Mouse (Mus musculus) lung, postnatal 4 days (tissue): ENCODE data around the gene AL607142.1.

Experiments
- DNase-seq, 2 experiments: peaks; one replicate each; pipeline ENCODE4 v3.0.0; 2021

AL607142.1 gene

DNA sequence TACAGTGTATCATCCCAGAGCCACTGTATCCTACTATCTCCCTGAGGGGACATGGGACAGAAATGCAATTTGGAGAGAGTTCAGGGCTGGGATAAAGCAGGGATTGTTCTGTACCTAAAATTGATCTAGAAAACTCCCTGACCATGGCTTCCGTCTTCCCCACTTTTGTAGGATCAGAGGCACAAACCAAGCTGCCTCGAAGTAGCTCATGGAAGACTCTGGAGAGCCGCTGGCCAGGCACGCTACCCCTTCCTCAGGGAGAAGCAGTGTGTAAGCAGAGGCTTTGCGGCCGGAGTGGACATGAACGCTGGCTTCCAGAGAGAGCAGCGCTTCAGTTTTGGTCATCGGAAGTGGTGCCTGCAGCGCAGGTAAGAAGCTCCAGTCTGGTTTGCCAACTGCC is at the start of gene AL607142.1:
AL607142.1 (plus strand) TSS at position 301 of the 400 bp plus-strand sequence.
- DNase-seq: peak in 1 of 2 experiments; percentile 6

DNA sequence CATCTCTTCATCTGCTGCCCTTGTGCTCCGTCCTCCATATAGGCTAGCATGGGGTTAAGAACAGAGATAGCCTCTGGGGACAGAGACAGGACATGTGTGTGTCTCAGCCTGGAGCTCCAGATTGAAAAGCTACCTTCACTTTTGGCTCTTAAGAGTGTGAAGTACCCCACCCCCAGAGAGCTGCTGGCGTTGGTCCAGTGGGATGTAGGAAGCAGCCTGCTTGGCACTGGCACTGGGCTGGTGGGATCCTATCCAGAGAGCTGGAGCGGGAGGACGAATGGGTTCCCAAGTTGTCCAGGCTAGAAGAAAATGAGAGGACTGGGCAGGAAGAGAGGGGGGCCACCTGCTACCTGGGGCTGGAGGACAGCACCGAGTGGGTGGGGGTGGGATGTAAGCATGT is 46.4 kb upstream of the AL607142.1 start:
- no peak for DNase-seq

DNA sequence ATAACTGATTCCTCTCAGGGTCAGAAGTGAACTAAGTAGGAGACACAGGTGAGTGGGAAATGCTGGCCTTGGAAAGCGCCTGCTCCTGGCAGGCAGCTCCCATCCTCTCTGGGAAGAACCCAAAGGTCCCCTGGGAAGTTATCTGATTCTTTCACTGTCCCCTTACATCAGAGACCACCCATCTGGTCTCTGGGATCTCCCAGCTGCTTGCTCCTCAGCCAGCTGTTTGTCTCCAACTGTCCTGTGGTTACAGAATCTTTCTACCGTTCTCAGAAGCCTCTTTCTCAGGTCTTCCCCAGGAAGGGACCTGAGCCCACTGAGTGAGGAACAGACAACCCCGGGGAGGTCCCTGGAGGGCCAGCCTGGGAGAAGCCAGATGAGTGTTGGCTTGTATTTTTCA is 42.4 kb upstream of the AL607142.1 start:
- DNase-seq: no peak

DNA sequence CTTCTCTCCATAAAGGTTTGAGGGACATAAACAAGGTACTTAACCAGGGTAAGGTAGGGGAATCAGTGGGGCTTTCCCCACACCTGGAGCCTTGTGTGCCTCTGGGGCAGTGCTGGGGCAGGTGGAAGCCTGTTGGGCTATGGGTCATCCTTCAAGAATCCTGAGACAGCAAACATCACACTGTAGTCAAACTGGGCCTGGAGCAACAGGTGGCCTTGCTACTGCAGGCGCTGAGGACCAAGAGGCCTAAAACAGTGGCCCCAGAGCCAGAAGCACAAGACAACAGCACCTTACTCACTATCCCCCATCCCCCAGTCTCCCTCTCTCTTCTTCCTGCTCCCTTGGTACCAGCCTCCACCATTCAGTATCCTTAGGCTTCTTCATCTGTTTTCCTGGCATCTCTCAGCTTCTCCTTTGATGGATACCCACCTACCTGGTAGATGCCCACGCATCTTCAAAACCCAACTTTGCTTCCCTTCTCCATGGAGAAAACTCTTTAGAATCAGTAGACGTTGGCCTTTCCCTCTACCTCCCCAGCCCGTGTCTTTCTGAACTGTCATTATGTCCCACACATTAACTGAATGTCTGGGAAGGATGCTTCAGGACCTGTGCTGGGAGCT is 41.5 kb upstream of the AL607142.1 start:
- DNase-seq: no peak

DNA sequence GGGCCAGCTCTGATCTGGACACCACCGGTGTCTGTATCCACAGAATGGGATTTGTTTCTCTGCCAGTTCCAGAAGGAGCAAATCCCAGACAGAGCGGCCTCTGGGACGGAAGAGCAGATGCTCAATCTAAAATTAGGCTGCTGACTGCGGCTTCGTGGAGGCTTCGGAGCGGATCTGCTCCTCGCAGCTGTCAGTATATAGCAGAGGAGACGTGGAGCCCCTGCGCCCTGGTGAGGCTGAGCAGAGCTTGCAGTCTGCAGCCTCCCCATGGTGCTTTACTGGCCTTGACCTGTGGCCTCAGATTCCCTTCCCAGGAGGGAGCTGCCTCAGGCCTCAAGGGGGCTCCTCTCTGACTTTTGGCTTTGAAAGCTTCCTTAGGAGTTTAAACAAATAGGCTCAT is 40.7 kb upstream of the AL607142.1 start:
- DNase-seq: peak in 1 of 2 experiments; percentile 76

DNA sequence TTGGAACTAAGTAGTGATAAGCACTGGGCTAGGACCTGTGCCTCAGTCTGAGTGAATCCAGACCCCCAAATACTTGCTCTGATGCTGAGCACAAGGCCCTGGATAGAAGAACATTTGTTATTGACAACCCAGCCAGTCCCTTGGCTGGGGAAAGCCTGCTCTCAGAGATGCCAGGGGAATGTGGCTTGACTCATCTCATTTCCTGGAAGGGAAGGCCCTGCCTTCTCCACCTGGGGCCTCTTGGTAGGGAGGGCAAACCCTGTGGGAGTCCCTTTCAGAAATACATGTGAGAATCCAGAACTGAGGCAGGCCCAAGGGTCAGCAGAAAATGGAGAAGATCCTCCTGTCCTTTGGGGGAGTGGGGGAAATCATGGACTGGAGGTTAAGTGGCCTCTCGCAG is 37.1 kb upstream of the AL607142.1 start:
- DNase-seq: no peak

DNA sequence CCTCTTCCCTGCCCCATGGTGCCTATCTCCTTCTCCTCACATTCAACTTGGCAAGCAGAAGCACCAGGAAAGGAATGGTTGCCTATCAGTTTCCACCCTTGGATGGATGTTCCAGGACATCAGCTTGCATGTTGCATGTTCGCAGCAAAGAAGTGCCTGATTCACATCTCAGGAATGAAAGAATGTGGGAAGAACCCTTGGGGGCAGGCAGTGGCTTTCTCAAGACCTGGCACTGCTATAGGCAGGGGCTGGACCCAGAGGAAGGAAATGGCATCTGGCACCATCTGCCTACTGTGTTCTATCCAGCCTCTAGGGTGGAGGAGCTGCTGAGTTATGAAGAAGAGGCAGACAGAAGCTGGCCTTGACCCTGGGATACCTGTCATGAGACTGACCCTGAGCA is 34.9 kb upstream of the AL607142.1 start:
- DNase-seq: no peak

DNA sequence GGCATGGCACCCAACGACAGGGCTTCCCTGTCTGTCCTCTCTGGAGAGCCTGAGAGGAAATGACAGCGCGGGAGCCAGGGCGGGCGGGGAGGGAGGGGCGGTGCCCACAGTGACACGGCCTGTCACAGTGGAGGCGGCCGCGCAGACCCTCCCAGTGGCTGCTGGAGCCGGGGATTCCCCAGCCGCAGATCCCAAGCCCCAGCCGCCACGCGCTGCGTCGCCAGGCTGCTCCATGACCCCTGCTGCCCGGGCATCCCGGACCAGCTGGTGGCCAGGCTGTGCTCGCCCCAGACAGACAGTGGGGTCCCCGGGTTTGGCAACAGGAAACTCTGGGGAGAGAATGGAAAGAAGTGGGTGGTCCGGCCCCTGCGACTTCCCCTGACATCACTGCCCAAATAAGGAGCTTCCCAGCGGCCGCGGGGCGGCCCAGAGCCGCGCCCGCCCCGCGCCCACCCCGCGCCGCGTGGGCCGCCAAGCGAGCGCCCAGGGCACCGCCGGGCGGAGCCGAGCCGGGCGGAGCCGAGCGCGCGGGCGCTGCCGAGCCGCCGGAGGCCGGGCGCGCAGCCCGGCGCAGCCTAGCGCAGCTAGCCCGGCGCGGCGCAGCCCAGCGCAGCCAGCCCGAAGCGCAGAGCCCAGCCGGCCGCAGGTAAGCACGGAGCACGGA is 32.3 kb upstream of the AL607142.1 start:
- DNase-seq: peak; percentile 79 to 87

DNA sequence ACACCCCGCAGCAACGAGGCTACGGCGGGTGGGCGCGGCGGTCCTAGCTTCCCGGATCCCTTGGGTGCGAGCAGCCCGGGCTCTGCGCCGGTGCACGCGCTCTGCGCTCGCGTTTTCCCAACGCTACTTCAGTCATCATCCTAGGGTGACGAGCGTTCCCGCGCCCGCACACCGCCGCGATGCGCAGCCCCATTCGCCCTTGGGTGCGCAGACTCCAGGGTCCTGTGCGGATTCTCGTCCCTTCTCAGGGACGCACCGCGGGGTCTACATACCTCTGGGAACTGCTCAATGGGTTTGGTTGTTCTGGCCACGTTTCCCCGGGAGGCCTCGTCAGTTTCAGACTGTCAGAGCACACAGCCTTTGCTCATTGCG is 31.8 kb upstream of the AL607142.1 start:
- DNase-seq: no peak

DNA sequence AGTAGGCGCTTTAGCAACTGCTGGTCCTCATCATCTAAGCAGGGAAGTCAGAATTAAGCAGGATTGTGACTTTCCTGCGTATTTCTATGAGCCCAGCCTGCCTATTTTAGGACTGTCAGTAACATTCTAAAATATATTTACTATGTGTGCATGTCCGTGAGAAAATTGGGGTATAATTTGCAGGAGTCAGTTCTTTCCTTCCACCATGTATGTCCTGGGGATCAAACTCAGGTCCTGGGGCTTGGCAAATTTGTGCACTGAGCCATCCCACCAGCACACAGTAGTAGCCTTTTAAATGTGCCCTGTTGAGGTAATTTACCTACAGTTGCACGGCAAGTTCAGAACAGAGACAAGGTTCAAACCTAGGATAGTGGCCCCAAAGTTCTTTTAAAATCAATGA is 28.5 kb upstream of the AL607142.1 start:
- DNase-seq: no peak

DNA sequence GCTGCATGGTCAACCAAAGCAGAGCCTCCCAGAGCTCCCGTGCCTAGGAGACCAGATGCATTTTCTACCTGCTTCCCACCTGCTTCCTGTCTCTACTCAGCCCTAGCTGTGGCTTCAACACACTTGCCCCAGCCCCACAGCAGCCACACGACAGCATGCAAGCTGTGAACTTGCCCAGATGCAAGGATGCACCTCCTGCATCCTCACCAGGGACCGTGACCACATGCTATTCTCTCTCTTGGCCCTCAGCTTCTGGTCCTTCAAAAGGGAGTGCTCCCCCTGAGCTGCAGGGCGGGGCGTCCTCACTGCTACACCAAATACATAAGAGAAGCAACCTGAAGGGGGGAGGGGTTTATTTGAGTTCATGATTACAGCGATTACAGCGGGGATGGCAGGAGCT is 27.8 kb upstream of the AL607142.1 start:
- no peak for DNase-seq

DNA sequence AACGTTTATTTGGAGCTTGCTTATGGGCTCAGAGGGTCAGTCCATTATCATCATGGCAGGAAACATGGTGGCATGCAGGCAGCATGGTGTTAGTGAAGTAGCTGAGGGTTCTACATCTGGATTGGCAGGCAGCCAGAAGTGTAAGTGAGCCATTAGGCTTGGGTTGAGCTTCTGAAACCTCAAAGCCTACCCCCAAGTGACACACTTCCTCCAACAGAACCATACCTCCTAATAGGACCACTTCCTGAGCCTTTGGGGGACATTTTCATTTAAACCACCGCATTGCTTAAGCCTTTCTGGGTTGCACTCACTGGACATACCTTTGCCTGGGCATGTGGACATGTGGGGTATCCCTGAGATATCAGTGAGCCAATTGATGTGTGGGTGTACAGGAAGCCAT is 23.3 kb upstream of the AL607142.1 start:
- no peak for DNase-seq

DNA sequence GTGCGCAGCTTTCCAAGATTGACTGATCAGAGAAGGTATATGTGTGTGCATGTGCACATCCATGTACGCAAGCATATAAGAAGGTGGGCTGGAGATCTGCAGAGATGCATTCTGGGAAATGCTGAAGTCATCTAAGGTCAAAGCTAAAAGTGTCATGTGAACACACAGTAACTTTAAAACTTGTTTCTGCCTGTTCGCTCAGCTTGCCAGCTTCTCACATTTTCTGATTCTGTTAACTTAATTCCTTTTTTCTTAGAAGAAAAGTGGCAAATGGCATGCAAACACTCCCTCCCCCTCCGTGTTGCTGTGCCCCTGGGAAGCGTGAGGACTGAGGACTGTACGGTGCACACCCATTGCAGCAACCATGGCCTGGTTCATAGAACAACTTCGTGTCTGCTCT is 22.3 kb upstream of the AL607142.1 start:
- no peak for DNase-seq

DNA sequence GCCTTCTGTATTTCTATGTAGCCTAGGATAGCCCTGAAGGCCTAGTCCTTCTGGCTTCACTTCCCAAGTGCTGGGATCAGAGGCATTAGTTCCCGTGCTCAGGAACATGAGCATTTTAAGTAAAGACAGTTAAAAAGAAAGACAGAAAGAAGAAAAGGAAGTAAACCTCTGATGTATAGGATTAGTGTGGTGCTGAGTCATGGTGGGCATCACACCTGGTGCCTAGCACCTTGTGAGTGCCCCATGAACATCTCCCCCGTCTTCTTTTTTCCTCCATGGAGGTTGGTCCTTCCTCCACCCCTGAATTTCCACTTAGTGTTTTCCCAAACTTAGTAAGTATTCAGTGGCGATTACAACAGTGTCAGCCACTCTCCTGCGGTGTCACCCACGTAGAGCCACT is 20.2 kb upstream of the AL607142.1 start:
- no peak for DNase-seq

DNA sequence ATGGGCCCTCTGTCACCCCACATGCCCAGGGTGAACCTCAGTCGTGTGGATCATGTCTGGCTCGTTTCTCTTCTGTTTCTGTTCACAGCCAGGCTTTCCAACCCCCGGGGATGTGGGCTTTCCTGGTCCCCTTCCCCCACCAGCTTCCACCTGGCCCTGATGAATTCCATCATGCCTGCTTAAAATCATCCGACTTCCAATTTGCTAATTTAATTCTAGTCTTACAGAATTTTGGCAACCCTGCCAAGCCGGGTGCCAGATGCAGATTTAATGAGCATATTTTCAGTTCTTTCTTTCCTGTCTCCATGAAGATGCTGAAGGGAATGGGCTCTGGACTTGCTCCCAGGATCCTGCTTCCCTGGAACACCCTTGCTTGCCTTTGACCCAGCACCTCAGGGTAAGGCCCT is 19.7 kb upstream of the AL607142.1 start:
- no peak for DNase-seq

DNA sequence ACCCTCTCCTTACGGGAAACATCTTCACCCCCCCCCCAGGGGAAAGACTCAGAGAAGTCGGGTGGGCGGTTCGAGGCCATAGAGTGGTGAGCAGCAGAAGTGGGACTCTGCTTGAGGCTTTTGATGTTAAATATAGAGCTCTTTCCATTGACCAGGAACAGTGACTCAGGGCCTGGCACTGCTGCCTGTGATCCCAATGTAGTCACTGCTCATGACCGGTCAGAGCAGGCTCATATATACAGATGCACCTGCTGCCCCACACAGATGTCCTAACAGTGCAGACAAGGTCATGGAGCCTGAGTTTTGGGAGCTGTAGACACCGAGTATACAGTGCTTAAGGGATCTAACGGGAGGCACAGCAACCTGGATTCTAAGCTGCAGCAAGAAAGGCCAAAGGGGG is 18.9 kb upstream of the AL607142.1 start:
- no peak for DNase-seq

DNA sequence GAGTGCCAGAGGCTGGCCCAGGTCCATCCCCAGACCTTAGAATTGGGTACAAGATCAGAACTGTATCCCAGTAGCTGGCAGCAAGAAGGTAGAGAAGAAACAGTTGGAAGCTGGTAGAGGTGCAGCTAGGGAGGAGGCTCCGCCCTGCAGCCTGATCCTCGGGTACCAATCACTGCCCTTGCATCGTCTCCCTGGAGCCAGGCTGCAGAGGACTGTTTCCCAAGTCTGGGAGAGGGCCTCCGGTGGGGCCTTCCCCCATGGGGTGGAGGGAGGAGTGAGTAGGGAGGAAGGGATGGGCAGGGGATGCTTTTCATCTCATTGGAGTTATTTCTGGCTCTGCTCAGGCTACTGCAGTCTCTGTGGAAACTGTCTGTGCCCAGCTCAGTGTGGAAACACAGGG is 17.7 kb upstream of the AL607142.1 start:
- no peak for DNase-seq

DNA sequence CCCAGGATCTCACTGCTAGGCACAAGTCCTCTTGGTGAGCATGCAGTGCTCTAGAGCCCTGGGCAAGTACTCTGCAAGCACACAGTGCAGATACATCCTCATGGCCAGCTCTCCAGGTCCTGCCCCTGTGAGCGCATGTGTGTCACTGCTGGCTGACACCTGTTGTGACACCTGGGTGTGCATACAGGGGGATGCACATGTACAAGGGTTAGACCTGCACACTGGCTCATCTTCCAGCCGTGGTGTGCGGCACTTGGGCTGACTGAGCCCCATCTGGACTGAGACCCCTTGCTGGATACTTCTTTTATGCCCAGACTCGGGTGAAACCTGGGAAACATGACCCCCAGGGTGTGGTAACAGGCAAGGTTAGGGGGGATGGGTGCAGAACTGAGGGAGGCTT is 16.5 kb upstream of the AL607142.1 start:
- DNase-seq: no peak

DNA sequence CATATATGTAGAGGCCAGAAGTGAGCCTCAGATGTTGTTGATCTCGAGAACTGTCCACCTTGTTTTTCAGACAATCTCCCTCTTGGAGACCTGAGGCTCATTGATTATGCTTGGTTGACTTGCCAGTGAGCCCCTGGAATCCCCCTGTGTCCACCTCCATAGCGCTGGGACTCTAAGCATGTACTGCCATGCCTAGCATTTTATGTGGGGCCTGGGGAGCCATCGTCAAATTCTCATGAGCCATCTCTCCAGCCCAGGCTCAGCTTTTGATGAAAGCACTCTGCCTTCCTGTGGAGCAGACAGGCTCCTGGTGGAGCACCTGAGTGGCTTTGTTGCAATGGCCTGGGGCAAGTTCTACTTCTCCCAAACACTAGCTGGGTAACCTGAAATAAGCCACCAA is 14.9 kb upstream of the AL607142.1 start:
- DNase-seq: no peak

DNA sequence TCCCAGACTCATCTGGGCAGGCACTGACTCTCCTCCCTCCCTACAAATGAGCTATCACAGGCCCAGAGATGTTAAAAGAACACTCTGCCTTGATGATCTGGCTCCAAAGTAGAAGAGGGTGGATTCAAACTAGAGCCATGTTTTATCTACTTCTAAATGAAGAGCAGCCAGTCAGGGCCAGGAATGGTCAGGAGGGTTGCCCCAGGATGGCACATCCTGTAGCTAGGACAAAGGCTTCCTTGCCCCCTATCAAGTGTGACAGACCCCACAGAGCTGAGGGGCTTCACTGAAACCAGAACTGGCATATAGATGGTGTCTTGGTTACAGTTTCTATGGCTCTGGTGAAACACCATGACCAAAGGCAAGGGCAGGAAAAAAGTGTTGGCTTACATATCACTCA is 12.3 kb upstream of the AL607142.1 start:
- no peak for DNase-seq

DNA sequence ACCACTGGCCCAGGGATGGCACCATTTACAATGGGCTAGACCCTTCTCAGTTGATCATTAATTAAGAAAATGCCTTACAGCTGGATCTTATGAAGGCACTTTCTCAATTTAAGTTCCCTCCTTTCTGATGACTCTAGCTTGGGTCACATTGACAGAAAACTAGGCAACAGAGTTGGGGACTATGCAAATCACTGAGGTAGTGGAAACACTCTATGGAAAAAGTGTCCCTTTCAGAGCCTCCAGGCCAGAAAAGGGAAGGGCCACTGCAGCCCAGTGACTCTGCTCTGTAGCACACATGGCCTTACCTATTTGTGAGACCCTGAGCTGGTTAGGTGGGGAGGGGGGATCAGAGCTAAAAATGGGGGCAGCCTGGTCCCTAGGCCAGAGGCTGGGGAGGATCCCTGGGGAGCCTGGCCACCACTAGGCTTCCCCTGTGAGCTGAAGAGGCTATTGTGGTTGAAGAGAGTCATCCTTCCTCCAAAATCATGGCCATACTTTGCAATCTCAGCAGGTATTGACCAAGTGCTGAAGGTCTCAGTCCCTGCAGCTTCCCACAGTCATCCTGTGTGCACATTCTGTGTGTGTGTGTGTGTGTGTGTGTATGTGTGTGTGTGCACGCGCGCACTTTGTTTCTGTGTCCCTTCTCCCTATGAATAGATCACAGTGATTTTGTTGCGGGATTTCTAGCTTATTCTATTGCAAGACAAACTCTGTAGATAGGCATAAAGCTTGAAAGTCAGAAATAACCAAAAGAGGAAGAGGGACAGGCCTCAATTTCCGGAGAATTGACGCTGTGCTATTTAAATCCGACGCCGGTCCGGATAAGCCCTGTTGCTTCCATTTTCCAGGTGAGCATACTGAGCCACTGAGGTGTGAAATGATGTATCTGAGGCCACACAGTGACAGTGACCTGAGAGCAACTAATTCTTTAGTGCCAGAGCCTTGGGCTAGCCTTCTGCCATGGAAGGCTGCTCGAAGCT is 11.5 kb upstream of the AL607142.1 start:
- no peak for DNase-seq

DNA sequence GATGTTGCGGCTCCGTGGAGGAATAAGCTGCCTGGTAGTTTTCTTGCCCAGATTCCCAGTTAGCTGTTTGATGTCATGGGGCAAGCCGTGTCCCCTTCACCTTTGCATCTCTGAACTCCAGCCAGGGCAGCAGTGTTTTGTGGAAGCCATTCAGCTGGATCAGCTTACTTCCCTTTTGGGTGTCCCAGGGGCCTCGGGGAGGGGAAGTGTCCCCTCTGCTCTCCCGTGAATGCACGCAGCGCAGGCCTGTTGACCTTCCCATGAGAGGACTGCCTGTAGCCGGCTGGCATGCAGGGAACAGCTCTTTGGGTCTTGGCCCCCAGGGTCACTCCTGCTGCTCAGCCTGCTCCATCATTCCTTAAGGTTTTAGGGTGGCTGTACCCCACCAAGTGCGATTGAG is 10.7 kb upstream of the AL607142.1 start:
- peak; percentile 31 to 55 for DNase-seq

DNA sequence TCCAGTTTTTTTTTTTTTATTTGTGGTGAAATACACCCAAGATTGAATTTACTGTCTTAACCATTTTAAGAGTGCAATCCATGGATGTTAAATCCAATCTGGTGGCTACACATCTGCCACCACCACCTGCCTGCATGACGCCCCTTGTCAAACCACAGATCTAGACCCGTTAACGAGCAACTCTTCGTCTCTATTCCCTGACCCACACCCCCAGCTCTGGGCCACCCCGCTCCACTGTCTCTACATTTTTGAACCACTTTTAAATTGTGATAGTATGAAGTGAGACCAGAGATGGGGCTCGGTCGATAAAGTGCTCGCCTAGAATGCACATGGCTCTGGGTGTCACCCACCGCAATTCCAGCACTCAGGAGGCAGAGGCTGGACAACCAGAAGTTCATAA is 8.3 kb upstream of the AL607142.1 start:
- DNase-seq: no peak

DNA sequence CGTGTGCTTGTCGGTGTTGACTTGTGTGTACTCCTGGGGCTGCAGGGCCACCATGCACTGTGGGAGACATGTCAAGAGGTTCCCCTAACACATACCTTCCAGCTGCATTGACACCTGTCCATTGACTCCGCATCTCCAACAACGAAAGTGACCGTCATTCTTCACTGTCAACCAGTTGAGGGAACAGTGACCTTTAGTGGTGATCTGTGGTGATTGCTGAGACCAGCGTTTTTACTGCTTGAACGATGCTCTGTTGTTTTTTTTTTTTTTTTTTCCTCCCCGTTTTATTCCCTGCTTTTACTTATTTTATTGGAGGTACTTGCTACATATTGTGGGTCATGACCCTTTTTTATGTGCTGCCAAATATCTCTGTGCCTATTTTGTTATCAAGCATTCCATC is 7.3 kb upstream of the AL607142.1 start:
- DNase-seq: no peak
